Mouse (Mus musculus): Measurements from ENCODE around the gene Ndufa4l2. TPM values are rescaled to one million over a fixed set of nuclear protein-coding genes. Genes with fewer than 3 reads are reported as not detected.

The Ndufa4l2 gene
- polyA plus RNA-seq (2015; fragmentation: Nextera tagmentation; extraction: Ambion mirVana): 17.8 and 22.5 TPM in 2 replicates

GRCm38 (mm10) chr10:127514764-127515163 lies at the start of gene Ndufa4l2:
Ndufa4l2 (plus strand) TSS chr10:127514967.
- no peak within 1 kb of the TSS for H3K4me3 ChIP-seq (replicated peaks)
- peak within 1 kb of the TSS; percentile 92 for H3K27ac ChIP-seq (replicated peaks)
- H3K4me2 ChIP-seq: peak within 1 kb of the TSS; percentile 69
- H3K4me1 ChIP-seq: peaks cover 79% of the 10 kb centered on the region
- H3K9ac ChIP-seq (replicated peaks): peak within 1 kb of the TSS; percentile 4; the same call in 1 of the 2 replicates
- peaks cover 32% of the 10 kb centered on the region for H3K27me3 ChIP-seq (replicated peaks)
- no peak for ATAC-seq (ENCODE audit: low FRiP score)
- no peaks in the 10 kb centered on the region for H3K9me3 ChIP-seq (replicated peaks)
- WGBS: 23% methylated on average over 6 of the region's 6 CpGs
- H3K36me3 ChIP-seq: peaks cover 10% of the 10 kb centered on the region

- no peak overlapping the region for H3K9ac ChIP-seq (replicated peaks)
- H3K36me3 ChIP-seq: peaks cover 48% of the 10 kb centered on the region
- H3K4me1 ChIP-seq: no peaks in the 10 kb centered on the region
- H3K9me3 ChIP-seq (replicated peaks): no peaks in the 10 kb centered on the region
- WGBS: 82% methylated on average over 15 of the region's 15 CpGs
- ATAC-seq (ENCODE audit: low FRiP score): no peak
- no peaks in the 10 kb centered on the region for H3K27me3 ChIP-seq (replicated peaks)
- no peak overlapping the region for H3K27ac ChIP-seq (replicated peaks)
- no peak overlapping the region for H3K4me2 ChIP-seq
- H3K4me3 ChIP-seq (replicated peaks): no peak overlapping the region
Observed at GRCm38 (mm10) chr10:127471281-127471988, 43.3 kb upstream of the Ndufa4l2 start.

- no peak overlapping the region for H3K4me3 ChIP-seq (replicated peaks)
- no peaks in the 10 kb centered on the region for H3K27me3 ChIP-seq (replicated peaks)
- H3K36me3 ChIP-seq: peaks cover 59% of the 10 kb centered on the region
- H3K4me1 ChIP-seq: no peaks in the 10 kb centered on the region
- no peak overlapping the region for H3K9ac ChIP-seq (replicated peaks)
- no peaks in the 10 kb centered on the region for H3K9me3 ChIP-seq (replicated peaks)
- 86% methylated on average over 9 of the region's 9 CpGs for WGBS
- H3K27ac ChIP-seq (replicated peaks): no peak overlapping the region
- no peak overlapping the region for H3K4me2 ChIP-seq
- no peak for ATAC-seq (ENCODE audit: low FRiP score)
Observed at GRCm38 (mm10) chr10:127472722-127473121, 42.0 kb upstream of the Ndufa4l2 start.

- Histone ChIP-seq H3K9me3 (replicated peaks) (no peaks in the 10 kb centered on the region), H3K9ac (replicated peaks) (no peak overlapping the region), H3K27me3 (replicated peaks) (no peaks in the 10 kb centered on the region), H3K36me3 (peaks cover 42% of the 10 kb centered on the region), H3K4me2 (no peak overlapping the region), H3K27ac (replicated peaks) (no peak overlapping the region), H3K4me1 (no peaks in the 10 kb centered on the region), H3K4me3 (replicated peaks) (no peak overlapping the region)
- no peak for ATAC-seq (ENCODE audit: low FRiP score)
- over 99% methylated on average over 4 of the region's 4 CpGs for WGBS
Observed at GRCm38 (mm10) chr10:127475175-127475574, 39.6 kb upstream of the Ndufa4l2 start.

- no peak overlapping the region for H3K27ac ChIP-seq (replicated peaks)
- no peaks in the 10 kb centered on the region for H3K4me1 ChIP-seq
- WGBS: 77% methylated on average over 3 of the region's 3 CpGs
- no peak overlapping the region for H3K4me2 ChIP-seq
- ATAC-seq (ENCODE audit: low FRiP score): no peak
- H3K4me3 ChIP-seq (replicated peaks): no peak overlapping the region
- H3K36me3 ChIP-seq: peaks cover 48% of the 10 kb centered on the region
- H3K27me3 ChIP-seq (replicated peaks): no peaks in the 10 kb centered on the region
- H3K9ac ChIP-seq (replicated peaks): no peak overlapping the region
- H3K9me3 ChIP-seq (replicated peaks): no peaks in the 10 kb centered on the region
Observed at GRCm38 (mm10) chr10:127476541-127476940, 38.2 kb upstream of the Ndufa4l2 start.

GRCm38 (mm10) chr10:127477301-127477700 lies 37.5 kb upstream of the Ndufa4l2 start:
- no peak overlapping the region for H3K27ac ChIP-seq (replicated peaks)
- no peak for ATAC-seq (ENCODE audit: low FRiP score)
- H3K27me3 ChIP-seq (replicated peaks): no peaks in the 10 kb centered on the region
- H3K4me3 ChIP-seq (replicated peaks): no peak overlapping the region
- H3K4me1 ChIP-seq: no peaks in the 10 kb centered on the region
- no peak overlapping the region for H3K4me2 ChIP-seq
- WGBS: 87% methylated on average over 7 of the region's 7 CpGs
- H3K9ac ChIP-seq (replicated peaks): no peak overlapping the region
- no peaks in the 10 kb centered on the region for H3K9me3 ChIP-seq (replicated peaks)
- H3K36me3 ChIP-seq: peaks cover 46% of the 10 kb centered on the region

GRCm38 (mm10) chr10:127479131-127479530 lies 35.6 kb upstream of the Ndufa4l2 start:
- 95% methylated on average over 4 of the region's 4 CpGs for WGBS
- Histone ChIP-seq H3K4me1 (no peaks in the 10 kb centered on the region), H3K27me3 (replicated peaks) (no peaks in the 10 kb centered on the region), H3K9me3 (replicated peaks) (no peaks in the 10 kb centered on the region), H3K4me2 (no peak overlapping the region), H3K27ac (replicated peaks) (no peak overlapping the region), H3K36me3 (peaks cover 46% of the 10 kb centered on the region), H3K9ac (replicated peaks) (no peak overlapping the region), H3K4me3 (replicated peaks) (no peak overlapping the region)
- ATAC-seq (ENCODE audit: low FRiP score): peak; percentile 38; the same call in 1 of the 2 replicates

GRCm38 (mm10) chr10:127480833-127481813 lies 33.6 kb upstream of the Ndufa4l2 start:
- Histone ChIP-seq H3K4me3 (replicated peaks) (no peak overlapping the region), H3K27me3 (replicated peaks) (no peaks in the 10 kb centered on the region), H3K4me1 (no peaks in the 10 kb centered on the region), H3K36me3 (peaks cover 55% of the 10 kb centered on the region), H3K9me3 (replicated peaks) (no peaks in the 10 kb centered on the region), H3K27ac (replicated peaks) (no peak overlapping the region), H3K9ac (replicated peaks) (no peak overlapping the region), H3K4me2 (no peak overlapping the region)
- 87% methylated on average over 19 of the region's 19 CpGs for WGBS
- ATAC-seq (ENCODE audit: low FRiP score): no peak

GRCm38 (mm10) chr10:127485235-127485634 lies 29.5 kb upstream of the Ndufa4l2 start:
- H3K4me1 ChIP-seq: peaks cover 23% of the 10 kb centered on the region

GRCm38 (mm10) chr10:127488856-127489255 lies 25.9 kb upstream of the Ndufa4l2 start:
- Histone ChIP-seq H3K4me2 (no peak overlapping the region), H3K9me3 (replicated peaks) (no peaks in the 10 kb centered on the region), H3K36me3 (peaks cover 66% of the 10 kb centered on the region), H3K4me3 (replicated peaks) (no peak overlapping the region), H3K27ac (replicated peaks) (no peak overlapping the region; the same call in 1 of the 2 replicates), H3K4me1 (peaks cover 33% of the 10 kb centered on the region), H3K27me3 (replicated peaks) (no peaks in the 10 kb centered on the region), H3K9ac (replicated peaks) (0 out of 2 replicates have a peak overlapping the region, but pooled peaks have one; percentile 7)
- no peak for ATAC-seq (ENCODE audit: low FRiP score)
- WGBS: 75% methylated on average over 7 of the region's 7 CpGs

More at GRCm38 (mm10) chr10:127485235-127485634, 29.5 kb upstream of the Ndufa4l2 start:
- no peak overlapping the region for H3K27ac ChIP-seq (replicated peaks)
- H3K4me3 ChIP-seq (replicated peaks): no peak overlapping the region
- no peaks in the 10 kb centered on the region for H3K9me3 ChIP-seq (replicated peaks)
- H3K36me3 ChIP-seq: peaks cover 66% of the 10 kb centered on the region
- H3K4me2 ChIP-seq: no peak overlapping the region
- no peaks in the 10 kb centered on the region for H3K27me3 ChIP-seq (replicated peaks)
- no peak overlapping the region for H3K9ac ChIP-seq (replicated peaks)
- ATAC-seq (ENCODE audit: low FRiP score): no peak
- 89% methylated on average over 10 of the region's 10 CpGs for WGBS
